Mouse (Mus musculus) Patski (cell line): ENCODE results near the gene 2310046K23Rik. TPM values are rescaled to one million over a fixed set of nuclear protein-coding genes. Genes with fewer than 3 reads are reported as not detected.

ENCODE experiments used
- ATAC-seq: fragments of 100-300 bp; one replicate; pipeline ENCODE4 v1.8.0; 2021
- CTCF ChIA-PET: fragments of 350-600 bp; sonication (Branson Sonifier 250); formaldehyde crosslinking; loops from one replicate; lab custom pipeline; 2022; ENCODE audit warnings: inconsistent platforms; lab: Charles Lee
- POLR2A ChIA-PET: fragments of 350-600 bp; sonication (Branson Sonifier 250); formaldehyde crosslinking; loops from one replicate; lab custom pipeline; 2022; ENCODE audit warnings: antibody characterized with exemption, inconsistent platforms; lab: Charles Lee
- DNase-seq: peaks from one replicate; pipeline ENCODE4 v3.0.0-alpha.2; 2011; ENCODE audit warnings: low read depth, low spot score
- H3K27me3 ChIP-seq: fragments of 371-371 bp; one replicate; pipeline ENCODE4 v1.5.1; 2021
- CTCF ChIP-seq: fragments of 100-300 bp; IDR thresholded peaks from one replicate; pipeline ENCODE4 v1.5.1; 2021
- in situ Hi-C: fragments of 300-500 bp; cut with MboI; formaldehyde crosslinking; loops from 3 replicates; pipeline ENCODE4 v1.11.1; 2018; ENCODE audit warnings: low pct_unique_long_range_greater_than_20kb, mixed read lengths
- polyA plus RNA-seq: library from polyadenylated mRNA; unstranded; gene quantifications from one replicate; pipeline ENCODE4 v1.2.3, GENCODE M21; 2021

2310046K23Rik gene
- polyA plus RNA-seq = not detected

DNA sequence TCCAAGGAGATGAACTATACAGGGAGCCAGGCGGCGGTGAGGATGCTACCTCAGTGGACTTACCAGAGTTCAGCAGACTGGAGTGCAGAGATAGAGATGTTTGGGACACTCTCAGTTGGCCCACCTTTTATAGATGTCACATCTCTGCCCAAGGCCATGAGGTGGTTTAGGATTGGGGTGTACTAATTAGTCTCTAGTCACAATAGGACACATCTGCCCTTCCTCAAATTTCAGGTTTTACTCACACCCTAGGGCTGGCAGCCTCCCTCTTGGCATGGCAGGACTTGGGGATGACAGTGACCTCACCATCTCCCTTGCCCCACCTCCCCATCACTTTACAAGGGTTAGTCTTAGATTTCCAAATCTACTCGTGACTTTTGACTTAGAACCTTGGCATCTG lies at the start of gene 2310046K23Rik:
Gene 2310046K23Rik (minus strand): TSS at position 101 of the 400 bp plus-strand sequence.
- CTCF ChIA-PET = no interaction called here
- ATAC-seq (no peak), DNase-seq (no peak)
- POLR2A ChIA-PET = no interaction called here
- H3K27me3 ChIP-seq = peaks cover 31% of the 10 kb centered on the region
- no peak for TF ChIP-seq CTCF
- in situ Hi-C loops = no loop called here

GRCm38 (mm10) chr3:92583164-92583826 lies 49.0 kb upstream of the 2310046K23Rik start:
- ChIA-PET CTCF (no interaction called here), POLR2A (no interaction called here)
- H3K27me3 ChIP-seq = peaks cover 24% of the 10 kb centered on the region
- DNase-seq (no peak), ATAC-seq (no peak)
- TF ChIP-seq CTCF = no peak
- in situ Hi-C loops = no loop called here

DNA sequence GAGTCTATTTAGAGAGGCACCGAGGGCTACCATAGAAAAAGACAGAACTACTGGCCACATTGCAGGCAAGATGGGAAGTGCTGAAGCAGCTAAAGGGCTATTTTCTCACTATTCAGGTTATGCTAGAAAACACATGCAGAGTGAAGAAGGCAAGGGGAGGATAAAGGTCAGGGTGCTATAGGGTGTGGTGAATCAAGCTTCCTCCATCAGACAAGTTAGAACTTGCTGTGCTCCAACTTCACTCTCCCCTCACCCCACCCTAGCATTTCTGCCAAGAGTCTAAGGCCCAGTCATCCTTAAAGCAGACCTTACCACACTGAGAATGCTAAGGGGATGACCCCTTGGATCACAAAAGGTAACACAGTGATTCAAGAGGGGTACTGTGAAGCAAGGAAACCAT lies 45.2 kb upstream of the 2310046K23Rik start:
- DNase-seq = no peak
- no peak for TF ChIP-seq CTCF
- ChIA-PET POLR2A (no interaction called here), CTCF (interaction anchor here (1.1 kb wide), 1 partner anchor 10 kb away, joined by 3 read pairs; no protein-coding TSS in a partner anchor)
- peaks cover 24% of the 10 kb centered on the region for H3K27me3 ChIP-seq
- no peak for ATAC-seq
- in situ Hi-C loops = no loop called here

GRCm38 (mm10) chr3:92578652-92579413 lies 44.5 kb upstream of the 2310046K23Rik start:
- TF ChIP-seq CTCF = no peak
- peaks cover 29% of the 10 kb centered on the region for H3K27me3 ChIP-seq
- ATAC-seq (no peak), DNase-seq (no peak)
- CTCF ChIA-PET = interaction anchor here (1.1 kb wide), 1 partner anchor 11 kb away, joined by 3 read pairs; no protein-coding TSS in a partner anchor
- POLR2A ChIA-PET = no interaction called here
- in situ Hi-C loops = no loop called here

GRCm38 (mm10) chr3:92573449-92574041 lies 39.2 kb upstream of the 2310046K23Rik start, which contains the start of gene Ivl:
Ivl (minus strand) TSS chr3:92573735.
- H3K27me3 ChIP-seq = peaks cover 12% of the 10 kb centered on the region
- DNase-seq (no peak), ATAC-seq (no peak)
- in situ Hi-C loops = no loop called here
- no peak for TF ChIP-seq CTCF
- POLR2A ChIA-PET = no interaction called here
- CTCF ChIA-PET = interaction anchor here (1.1 to 1.2 kb wide), 2 partner anchors 9 to 29 kb away, joined by 3 read pairs; no protein-coding TSS in a partner anchor

- DNase-seq (no peak), ATAC-seq (no peak)
- in situ Hi-C loops = no loop called here
- TF ChIP-seq CTCF = no peak
- ChIA-PET POLR2A (interaction anchor here (0.6 kb wide), 1 partner anchor 39 kb away, joined by 7 read pairs; no protein-coding TSS in a partner anchor), CTCF (interaction anchor here (1.1 to 1.2 kb wide), 2 partner anchors 8 to 29 kb away, joined by 3 read pairs; no protein-coding TSS in a partner anchor)
- peaks cover 8% of the 10 kb centered on the region for H3K27me3 ChIP-seq
These were observed 38.3 kb upstream of the 2310046K23Rik start for GRCm38 (mm10) chr3:92572514-92573155.

DNA sequence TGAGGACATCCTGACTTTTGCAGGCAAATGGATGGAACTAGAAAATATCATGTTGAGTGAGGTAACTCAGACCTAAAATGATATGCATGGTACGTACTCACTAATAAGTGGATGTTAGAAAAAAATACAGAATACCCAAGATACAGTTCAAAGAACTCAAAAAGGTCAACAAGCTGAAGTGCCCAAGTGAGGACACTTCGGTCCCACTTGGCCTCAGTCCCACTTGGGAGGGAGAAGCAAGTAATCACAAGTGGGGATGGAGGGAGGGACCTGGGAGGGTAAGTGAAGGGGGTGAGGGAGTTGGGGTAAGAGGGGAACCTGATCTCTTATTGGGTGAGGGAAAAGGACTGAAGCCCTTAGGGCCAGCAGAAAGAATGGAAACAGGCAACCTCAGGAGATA lies 34.4 kb upstream of the 2310046K23Rik start:
- POLR2A ChIA-PET = no interaction called here
- no peak for TF ChIP-seq CTCF
- CTCF ChIA-PET = interaction anchor here (1.6 kb wide), 1 partner anchor 12 kb away, joined by 3 read pairs; no protein-coding TSS in a partner anchor
- in situ Hi-C loops = no loop called here
- DNase-seq (no peak), ATAC-seq (no peak)
- H3K27me3 ChIP-seq = peaks cover 8% of the 10 kb centered on the region

GRCm38 (mm10) chr3:92565418-92565817 lies 31.1 kb upstream of the 2310046K23Rik start:
- ChIA-PET POLR2A (no interaction called here), CTCF (interaction anchor here (0.9 to 1.2 kb wide), 2 partner anchors 8 to 20 kb away, joined by 3 read pairs; partner anchors contain the start of gene Ivl)
- ATAC-seq (no peak), DNase-seq (no peak)
- in situ Hi-C loops = no loop called here
- peak; percentile 35 for TF ChIP-seq CTCF
- H3K27me3 ChIP-seq = peaks cover 9% of the 10 kb centered on the region

GRCm38 (mm10) chr3:92512325-92512724 lies 22.0 kb downstream of the 2310046K23Rik start:
- ChIA-PET CTCF (interaction anchor here (2.9 to 5.7 kb wide), 4 partner anchors 118 to 365 kb away, joined by 13 to 42 read pairs (median 17); no protein-coding TSS in a partner anchor), POLR2A (no interaction called here)
- DNase-seq = no peak
- in situ Hi-C loops = loop anchor here (5.0 kb wide), 1 partner anchor 360 kb away; no protein-coding TSS in a partner anchor
- peaks cover 24% of the 10 kb centered on the region for H3K27me3 ChIP-seq
- no peak for ATAC-seq
- TF ChIP-seq CTCF = peak; percentile 41

DNA sequence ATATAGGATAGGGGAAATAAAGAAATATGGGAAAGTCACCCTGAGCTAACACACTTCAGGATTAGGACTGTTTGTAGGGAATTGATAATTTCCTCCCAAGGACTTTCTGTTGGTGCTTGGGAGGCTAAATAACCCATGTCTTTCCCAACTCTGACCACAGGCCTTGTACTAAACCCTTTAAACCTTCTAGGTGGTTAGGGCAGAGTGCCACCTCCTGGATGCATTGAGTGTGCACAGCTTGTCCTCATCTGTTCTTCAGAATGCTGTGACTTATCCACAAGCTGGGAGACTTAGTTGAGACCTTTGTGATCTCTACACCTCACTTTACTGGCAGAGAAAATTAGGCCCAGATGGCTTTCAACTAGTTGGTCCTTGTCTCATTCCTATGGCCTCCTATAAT lies 23.5 kb downstream of the 2310046K23Rik start:
- in situ Hi-C loops = loop anchor here (5.0 kb wide), 1 partner anchor 358 kb away; no protein-coding TSS in a partner anchor
- POLR2A ChIA-PET = no interaction called here
- TF ChIP-seq CTCF = peak; percentile 95
- H3K27me3 ChIP-seq = peaks cover 9% of the 10 kb centered on the region
- CTCF ChIA-PET = interaction anchor here (0.8 to 5.7 kb wide), 13 partner anchors 30 to 364 kb away, joined by 3 to 42 read pairs (median 4); no protein-coding TSS in a partner anchor
- ATAC-seq (peak; percentile 94), DNase-seq (no peak)
